Mouse (Mus musculus) right cerebral cortex, postnatal 4 days (tissue): ENCODE results near the gene Dram1.
"Not testable (repeated sequence)": the region's sequence is repeated elsewhere in the genome, so short reads cannot be mapped to it uniquely, and the experiment has no call there.

Experiments used
- DNase-seq: peaks from one replicate; pipeline ENCODE4 v3.0.0-alpha.2; 2022

Dram1 gene

DNA sequence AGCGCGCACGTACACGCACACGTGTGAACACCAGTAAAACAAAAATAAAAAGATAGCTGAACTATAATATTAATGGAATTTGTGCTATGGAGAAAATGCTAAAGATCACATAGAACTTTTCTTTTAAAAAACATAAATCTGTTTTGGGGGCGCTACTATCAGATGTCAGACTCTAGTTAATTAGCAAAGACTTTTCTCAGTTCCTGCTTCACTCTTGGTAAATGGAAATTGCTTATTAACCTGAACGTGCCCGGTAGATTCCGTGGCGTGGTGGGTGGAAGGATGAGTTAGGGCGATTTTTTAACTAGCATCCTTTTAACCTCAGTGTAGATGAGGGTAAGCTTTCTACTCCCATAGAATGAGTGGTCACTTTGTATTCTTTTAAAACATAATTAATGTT, 6.4 kb upstream of the Dram1 start:
- DNase-seq, result no peak

DNA sequence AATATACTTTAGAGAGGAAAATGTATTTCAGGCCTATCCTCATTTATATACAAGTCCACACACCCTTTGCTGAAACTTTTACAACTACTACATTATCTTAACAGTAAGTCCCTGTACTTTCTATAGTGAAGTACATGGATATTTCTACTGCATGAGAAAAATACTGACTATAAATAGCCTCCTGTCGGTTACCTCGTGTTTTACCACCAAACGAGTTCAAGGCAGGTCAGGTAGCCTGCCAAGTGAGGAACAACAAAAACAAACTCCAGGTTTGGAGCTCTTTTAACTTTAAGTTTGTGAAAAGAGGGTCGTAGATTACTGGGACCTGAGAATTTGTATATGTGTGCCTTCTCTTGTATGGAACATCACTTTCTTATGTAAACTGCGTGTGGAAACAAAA, 5.2 kb upstream of the Dram1 start:
- DNase-seq, result no peak

DNA sequence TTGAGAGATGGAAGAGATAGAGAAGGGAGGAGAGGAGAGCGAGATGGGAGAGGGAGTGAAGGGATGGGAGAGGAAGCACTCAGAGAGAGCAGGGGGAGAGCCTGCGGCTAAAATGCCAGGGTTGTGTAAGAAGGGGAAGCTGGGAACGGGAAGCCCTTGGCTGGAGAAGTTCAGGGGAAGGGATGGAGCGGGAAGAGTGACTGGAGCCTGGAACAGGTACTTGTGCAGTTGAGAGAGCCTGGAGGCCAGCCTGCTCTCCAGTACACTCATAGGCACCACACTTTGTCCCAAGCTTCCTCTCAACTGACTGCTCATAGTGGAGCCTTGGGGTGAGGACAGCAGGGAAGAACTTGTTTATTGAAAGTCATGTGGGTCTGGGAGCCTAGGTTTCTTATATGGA, 4.6 kb upstream of the Dram1 start:
- no peak for DNase-seq

DNA sequence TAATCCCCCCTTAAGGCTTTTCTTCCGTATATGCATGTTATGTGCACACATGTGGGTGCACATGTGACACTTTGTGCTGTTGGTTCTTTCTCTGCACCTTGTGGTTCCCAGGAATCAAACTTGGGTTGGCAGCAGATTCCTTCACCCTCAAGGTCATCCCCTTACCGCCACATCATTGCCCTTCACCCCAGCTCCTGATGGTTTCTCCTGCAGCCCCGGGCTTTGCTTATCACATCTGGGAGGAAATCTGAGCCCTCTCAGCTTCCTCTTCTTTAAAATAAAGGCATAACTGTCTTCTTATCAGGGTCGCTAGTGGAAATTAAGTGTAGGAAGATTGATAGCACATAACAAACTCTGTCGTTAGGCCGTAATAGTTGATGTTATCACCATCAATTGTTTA, 3.1 kb upstream of the Dram1 start:
- DNase-seq, result no peak

DNA sequence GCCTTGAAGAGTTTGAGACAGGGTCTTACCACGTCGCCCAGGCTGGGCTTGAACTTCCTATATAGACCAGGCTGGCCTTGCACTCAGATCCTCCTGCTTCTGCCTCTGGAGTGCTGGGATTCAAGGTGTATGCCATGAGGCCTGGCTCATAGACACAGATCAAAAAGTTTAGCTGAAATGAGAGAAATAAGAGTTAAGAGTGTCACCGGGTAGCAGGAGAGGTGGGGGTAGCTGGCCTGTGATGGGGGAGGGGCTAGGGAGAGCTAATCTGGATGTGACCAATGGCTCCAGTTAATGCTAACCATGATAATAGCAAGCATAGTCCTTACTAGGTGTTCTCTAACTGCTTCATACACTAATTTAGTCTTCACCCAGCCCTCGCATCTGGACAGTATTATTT, 2.4 kb upstream of the Dram1 start:
- DNase-seq, result no peak

DNA sequence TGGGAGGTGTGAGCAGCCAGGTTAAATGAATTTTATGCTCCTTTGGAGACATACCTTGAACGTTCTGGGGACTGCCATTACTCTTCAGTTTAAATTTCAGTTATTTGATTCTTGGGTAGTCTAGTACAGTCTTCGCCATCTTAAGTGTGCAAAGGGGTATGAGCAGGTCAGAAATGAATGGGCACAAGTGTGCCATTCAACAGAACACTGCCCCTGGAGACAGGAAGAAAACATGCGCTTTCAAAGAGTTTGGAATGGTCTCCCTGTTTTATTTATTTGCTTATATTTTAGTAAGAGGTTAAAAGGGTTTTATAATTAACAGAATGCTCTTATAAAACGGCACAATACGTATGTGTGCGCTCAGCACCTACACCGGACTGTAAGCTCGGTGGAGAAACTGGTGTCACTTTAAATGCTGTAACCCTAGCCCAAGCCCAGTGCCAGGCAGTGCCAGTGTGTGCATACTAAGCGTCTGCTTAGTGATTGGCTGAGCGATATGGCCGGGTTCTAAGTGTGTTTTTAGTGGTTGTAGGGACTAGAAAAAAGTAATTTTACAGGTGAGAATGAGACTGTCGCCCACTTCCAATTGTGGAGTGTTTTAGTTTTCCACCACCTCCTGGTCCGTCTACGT, 1.7 kb upstream of the Dram1 start:
- DNase-seq, result no peak

DNA sequence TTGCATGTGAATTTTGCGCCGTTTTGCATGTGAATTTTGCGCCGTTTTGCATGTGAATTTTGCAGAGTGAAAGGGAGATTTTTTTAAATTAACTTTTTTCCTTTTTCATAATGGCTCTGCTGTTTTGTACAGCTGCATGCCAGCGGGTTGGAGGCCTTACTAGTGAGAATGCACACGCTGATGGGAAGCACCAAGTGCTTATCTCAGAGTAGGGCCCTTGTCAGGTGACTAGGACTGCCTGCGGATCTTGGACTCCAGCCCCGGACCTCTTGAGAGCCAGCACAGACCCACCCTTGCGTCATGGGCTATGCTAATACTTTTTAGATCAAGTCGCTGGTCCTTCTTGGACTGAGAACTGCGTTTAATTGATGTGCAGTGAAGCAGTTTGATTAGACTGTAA, 1.1 kb upstream of the Dram1 start:
- DNase-seq, result no peak

DNA sequence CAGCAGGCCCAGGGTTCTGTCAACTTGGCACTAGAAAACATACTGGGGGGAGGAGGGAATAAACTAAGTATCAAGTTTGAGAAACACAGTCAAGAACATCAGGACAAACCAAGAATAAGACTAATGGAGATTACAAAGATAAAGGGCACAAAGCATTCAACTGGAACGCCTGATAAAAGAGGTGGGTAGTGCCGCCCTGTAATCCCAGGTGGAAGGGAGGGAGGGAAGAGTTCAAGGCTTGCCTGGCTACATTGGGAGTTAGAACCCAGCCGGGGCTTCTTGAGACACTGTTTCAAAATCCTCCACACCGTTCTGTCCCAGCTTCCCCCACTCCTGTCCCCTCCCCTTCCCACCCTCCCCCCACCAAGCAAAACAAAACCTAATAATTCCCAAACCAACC, 1.2 kb downstream of the Dram1 start:
- DNase-seq, result no peak

DNA sequence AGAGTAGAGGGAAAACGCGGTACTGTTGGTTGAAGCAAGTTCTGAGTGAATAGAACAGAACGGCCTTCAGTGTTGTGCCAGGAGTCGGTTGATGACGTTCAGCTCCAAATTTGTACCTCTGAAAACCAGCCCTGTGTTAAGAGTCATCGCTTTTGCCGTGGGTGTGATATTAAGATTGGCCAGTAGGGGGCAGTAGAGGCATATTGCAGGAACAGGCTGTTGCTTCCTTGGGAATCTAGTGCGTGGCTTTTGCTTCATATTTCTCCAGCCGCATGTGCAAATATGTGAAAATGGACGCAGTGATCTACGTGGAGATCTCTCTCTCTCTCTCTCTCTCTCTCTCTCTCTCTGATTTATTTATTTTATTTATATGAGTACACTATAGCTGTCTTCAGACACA, 2.1 kb downstream of the Dram1 start:
- DNase-seq, result peak; percentile 93

DNA sequence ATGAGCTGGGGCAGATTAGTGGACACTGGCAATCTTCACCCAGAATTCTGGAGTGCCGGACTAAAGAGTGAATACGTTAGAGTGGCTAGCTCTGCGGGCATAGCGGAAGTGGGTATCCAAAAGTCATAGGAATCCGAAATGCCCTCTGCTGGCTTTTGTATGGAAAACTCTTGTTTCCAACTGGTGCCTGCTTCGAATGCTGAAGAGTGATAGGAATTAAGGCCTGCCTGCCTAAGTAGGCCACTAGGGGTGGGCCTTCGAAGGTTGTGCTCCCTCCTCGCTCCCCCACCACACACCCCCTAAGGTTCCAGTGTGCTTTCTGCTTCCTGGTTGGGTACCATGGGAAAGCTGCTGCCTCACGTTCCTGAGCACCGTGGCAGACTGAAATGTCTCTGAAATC, 3.9 kb downstream of the Dram1 start:
- DNase-seq, result no peak

DNA sequence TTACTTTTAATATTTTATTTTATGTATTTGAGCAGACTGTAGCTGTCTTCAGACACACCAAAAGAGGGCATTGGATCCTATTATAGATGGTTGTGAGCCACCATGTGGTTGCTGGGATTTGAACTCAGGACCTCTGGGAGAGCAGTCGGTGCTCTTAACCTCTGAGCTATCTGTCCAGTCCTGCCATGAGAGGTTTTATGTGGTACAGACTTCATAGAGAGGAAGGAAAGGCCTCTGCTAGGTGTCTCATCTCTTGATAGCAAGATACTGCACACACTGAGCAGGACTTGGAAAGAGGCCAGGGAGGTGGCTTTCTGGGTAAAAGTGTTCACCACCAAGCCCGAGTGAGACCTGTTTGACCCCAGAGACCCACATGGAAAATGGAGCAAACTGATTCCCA, 5.9 kb downstream of the Dram1 start:
- DNase-seq, result not testable (repeated sequence)

DNA sequence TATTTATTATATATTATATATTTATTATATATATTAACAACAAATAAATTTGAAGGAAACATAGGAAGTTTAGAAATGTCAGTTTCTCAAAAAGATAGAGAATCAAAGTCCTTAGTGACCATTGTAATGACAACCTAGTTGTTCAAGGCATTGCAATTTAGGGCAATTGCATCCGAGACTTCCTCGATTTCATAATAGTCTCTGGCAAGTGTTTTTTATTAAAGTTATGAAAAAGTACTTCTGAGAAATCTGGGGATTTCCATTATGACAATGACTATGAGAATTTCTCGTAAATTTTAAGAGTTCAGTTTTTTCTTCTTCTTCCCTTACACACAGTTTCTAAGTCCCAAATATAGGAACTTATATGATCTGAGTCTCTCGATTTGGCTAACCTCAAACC, 6.4 kb downstream of the Dram1 start:
- no peak for DNase-seq

DNA sequence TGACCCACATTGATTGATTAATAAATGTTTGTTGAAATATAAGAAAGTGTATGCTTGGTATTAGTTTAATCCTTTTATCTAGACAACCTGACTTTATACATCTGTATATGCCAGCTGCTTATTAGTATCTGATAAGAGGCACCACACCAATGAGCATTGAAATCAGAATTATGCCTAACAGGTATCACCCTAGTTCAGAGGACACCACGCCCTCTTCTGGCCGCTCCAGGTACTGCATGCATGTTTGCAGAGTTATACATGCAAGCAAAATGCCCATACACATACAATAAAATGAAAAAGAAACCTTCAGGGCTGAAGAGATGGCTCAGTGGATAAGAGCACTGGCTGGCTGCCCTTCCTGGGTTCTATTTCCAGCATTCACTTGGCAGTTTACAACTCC, 7.1 kb downstream of the Dram1 start:
- DNase-seq, result peak; percentile 39

DNA sequence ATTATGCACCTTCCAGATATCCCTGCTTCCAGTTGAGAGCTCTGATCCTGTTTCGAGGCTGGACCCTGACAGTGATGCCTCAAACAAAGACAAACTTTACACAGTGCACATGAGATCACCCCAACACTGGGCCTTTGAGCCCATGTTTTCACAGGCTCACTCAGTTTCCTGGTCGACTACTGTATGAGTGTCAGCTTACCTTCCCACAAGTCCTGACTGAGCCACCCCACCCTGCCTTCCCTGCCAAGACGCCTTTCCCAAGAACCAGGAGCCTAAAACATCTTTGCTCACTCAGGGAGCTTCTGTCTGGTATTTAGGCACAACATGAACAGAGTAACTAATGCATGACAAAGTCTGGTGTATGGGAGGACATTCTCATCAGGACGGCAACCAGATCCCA, 9.6 kb downstream of the Dram1 start:
- no peak for DNase-seq

DNA sequence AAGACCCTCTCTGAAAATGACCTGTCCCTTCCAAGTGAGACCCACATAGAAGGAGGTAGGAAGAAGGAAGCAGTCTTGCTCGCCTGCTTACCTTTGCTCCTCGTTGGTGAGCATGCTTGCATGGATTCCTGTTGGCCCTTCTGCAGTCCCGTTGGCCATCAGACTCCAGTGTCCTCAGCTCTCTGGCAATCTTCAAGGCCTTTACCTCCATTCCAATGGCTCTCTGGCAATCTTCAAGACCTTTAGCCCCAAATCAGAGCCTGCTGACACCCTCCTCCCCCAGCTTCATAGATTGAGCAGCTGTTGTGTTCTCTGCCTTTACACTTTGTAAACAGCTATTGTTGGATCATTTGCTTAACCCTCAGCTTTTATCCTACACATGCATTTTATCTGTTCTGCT, 14.7 kb downstream of the Dram1 start:
- DNase-seq, result no peak

DNA sequence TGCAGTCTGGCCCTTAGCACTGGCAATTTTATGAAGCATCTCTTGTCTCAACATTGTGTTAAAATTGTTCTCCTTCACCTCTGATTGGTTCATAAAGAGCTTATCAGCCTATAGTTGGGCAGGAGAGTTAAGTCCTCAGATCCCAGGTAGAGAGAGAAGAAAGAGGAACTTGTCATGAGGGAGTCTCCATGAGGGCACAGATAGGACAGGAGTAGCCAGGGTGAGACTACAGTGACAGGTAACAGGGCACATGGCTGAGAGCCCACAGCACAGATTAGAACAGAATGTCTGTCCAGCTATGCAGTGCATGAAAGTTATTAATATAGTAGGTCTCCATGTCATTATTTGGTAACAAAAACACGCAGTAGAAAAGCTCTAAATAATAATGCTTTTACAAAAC, 16.7 kb downstream of the Dram1 start:
- no peak for DNase-seq

DNA sequence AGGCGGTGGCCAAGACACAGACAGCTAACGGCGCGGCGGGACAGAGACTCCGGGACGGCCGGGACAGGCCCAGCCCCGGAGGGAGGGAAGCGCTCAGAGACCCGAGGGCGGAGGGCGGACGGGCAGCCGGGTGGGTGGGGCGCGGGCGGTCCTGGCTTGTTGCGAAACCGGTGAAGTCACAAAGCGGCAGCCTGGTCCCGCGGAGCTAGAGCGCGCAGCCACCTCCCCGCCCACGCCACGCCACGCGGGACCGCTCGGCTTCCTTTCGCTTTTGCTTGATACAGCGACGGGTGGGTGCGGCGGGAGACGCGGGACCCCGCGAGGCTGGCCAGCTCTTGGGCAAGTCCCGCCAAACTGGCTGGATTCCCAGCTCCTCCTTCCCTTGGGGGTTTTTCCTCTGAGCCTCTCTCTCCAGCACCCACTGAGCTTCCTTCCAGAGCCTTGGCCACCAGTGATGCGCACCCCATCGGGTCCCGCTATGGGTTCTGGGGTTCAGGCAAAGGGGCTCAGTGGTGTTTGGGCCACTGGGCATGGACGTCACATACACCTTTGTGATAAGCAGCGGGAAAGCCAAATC, 21.8 kb downstream of the Dram1 start:
- peak; percentile 63 for DNase-seq

DNA sequence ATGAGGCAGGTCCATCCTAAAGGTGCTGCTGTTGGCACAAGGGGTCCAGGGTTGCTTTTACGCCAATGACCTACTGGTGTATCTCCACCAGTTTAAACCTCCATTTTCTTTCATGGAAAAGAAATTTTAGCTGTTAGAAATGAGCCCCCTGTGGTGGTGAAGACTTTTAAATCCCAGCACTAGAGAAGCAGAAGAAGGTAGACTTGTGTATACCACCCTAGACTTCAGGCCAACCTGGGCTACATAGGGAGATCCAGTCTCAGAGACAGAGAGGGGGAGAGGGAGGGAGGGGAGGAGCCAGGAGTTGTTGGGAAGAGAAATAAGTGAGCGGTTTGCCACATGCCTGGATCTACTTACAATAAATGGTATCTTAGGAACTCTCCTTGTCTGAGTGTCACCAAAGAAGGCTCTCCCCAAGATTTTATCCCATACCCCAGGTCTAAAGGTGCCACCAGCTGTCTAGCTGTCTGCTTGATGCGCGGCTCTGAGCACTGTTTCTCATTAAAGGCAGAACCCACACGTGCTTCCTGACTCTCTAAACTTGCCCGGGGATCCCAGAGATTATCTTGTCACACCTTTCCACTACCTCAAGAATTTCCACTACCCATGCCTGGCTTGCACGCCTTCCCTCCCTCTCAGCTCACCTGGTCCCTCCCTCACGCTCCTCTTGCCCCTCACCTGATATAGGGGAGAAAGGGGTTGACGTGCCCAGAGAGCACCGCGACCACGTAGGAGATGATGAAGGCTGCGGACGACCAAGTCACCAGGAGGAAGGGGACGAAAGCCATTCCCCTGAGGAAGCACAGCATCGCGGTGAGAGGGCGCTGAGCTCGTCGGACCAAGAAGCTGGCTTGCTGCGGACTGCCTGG, 22.5 kb downstream of the Dram1 start:
- DNase-seq, result no peak

DNA sequence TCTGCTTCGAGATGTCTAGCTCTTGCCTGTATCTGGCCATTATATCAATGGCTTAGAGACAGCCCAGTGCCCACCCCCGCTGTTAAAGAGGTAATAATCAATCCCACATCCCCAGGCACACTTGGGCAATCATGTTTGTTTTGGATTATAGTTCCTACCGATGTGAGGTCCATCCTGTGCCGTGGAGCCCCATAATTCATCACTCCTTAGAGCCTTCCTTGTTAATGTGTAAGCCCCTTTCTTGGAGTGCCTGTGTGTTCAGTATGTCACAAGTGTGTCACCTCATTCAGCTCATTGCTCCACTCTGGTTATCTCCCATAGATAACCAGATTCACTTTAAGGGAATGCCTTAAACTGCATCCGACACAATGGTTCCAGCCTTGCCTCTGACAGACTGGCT, 24.3 kb downstream of the Dram1 start:
- no peak for DNase-seq

DNA sequence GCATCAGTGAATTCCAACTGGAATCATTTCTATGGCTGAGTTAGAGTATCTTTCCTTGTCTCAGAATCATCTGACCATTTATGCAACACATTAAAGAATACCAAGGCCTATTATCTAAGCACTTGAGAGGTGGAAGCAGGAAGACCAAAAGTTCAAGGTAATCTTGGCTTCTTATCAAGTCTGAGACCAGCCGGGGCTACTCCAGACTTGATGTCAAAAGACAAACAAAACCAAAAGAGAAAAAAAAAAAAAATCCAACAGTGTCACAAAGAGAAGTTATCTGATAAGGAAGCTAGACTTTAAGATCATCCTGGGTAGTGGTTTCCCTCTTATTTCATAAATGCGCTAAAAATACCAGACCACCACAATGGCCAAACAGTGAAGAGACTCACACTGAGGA, 26.3 kb downstream of the Dram1 start:
- DNase-seq, result no peak

DNA sequence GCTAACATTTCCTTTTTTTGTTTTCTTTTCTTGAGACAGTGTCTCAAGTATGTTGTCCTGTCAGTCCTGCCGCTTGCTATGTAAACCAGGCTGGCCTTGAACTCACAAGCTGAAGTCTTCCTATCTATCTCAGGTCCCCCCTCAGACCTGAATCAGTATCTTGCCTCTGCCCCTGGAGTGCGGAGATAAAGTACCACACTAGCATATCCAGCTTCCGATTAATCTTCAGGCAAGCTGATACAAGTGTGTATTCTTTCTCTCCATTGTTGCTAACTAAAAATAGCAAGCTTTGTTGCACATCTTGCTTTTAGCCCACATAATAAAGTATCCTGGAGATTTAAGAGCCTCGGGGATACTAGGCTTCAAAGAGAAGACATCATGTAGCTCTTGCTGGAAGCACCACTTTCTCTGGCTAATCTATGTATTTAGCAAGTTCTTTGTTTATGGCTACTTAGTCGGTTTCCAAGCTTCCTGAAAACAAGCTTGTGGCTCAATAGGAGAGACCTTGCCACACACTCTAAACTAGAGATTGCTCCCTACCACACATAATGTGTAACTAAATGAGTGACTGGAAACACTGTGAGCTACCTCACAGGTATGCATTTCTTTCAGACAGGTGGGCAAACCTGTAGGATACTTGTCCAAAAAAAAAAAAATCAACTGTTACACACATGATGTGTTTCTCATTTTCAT, 27.3 kb downstream of the Dram1 start:
- no peak for DNase-seq

DNA sequence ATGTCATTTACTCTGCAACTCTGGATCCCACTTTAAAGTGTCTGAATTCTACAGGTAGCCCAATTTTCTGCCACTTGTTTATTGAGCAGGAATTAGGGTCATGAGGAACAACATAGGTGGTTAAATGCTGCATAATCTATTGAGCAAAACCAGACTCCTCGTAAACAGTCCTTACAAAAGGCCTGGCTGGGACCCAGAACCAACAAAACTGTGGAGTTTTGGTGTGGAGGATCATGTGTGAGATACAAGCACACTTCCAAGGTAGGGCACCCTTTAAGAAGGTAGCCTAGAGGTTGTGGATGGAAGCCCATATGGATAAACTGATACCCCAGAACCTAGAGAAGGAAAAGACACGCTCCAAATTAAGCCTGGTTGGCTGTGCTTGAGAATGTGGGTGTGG, 28.2 kb downstream of the Dram1 start:
- DNase-seq, result no peak

DNA sequence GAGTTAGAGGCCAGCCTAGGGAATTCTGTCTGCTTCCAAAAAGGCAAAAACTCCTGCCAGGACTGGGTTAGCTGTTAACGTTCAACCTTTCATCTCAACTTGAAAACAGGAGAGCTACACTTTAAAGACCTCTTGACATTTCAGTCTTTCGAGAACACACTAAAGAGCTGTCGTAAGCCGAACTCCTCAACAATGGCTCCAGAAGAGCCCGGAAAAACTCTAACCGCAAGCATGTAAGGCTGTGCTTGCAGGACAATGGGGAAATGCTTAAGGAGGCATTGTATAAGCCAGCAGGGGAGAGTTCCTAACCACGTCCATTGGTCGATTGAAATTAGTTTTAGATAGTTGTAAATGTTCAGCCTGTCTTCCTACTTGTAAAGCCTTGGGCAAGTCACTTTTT, 29.1 kb downstream of the Dram1 start:
- no peak for DNase-seq
